In genomic region chr11:54058643-54059042, GRCm38 (mm10) we compare ENCODE assay signal across 9 mouse cellular contexts. TPM values are rescaled to one million over a fixed set of nuclear protein-coding genes. Genes with fewer than 3 reads are reported as not detected.
DNase-seq lines count a peak whose midpoint lies in the region; ATAC-seq and TF ChIP-seq lines count a peak whose summit lies in the region.
"Had no signal": no experiment of that assay in that cellular context is flagged by ENCODE, and none has a peak within 500 bp of the region (broad histone marks: within the 10 kb centered on the region; RNA-seq: fewer than 3 reads in every experiment).

No protein-coding gene starts in this region.

- H3K4me2 ChIP-seq in intestine, embryonic 14.5 days (ENCODE audit: low read length): no peak overlapping the region
- no peak overlapping the region for H3K4me2 ChIP-seq in intestine, postnatal 0 days (replicated peaks; ENCODE audit: low read depth)
- H3K4me2 ChIP-seq in forebrain, embryonic 16.5 days (ENCODE audit: low read length): no peak overlapping the region

- H3K9ac ChIP-seq in intestine, embryonic 14.5 days (ENCODE audit: low read length): no peak overlapping the region
- H3K9ac ChIP-seq in intestine, postnatal 0 days (ENCODE audit: low read depth, low read length): no peak overlapping the region
- H3K9ac ChIP-seq in forebrain, embryonic 16.5 days (replicated peaks; ENCODE audit: low read depth, low read length): peak overlapping the region; percentile 44

- no peak for TF ChIP-seq CTCF in intestine, postnatal 0 days (IDR thresholded peaks at IDR 0.05; ENCODE audit: low read depth)

- peaks cover 21% of the 10 kb centered on the region for H3K36me3 ChIP-seq in intestine, embryonic 14.5 days (ENCODE audit: control insufficient read depth, insufficient read depth, low read length)
- no peaks in the 10 kb centered on the region for H3K36me3 ChIP-seq in intestine, postnatal 0 days (ENCODE audit: control insufficient read depth, insufficient read depth)
- H3K36me3 ChIP-seq in forebrain, embryonic 16.5 days (ENCODE audit: control insufficient read depth, insufficient read depth): no peaks in the 10 kb centered on the region

- peak overlapping the region; percentile 62; the same call in 1 of the 2 replicates for H3K27ac ChIP-seq in intestine, embryonic 14.5 days (ENCODE audit: low read depth)
- H3K27ac ChIP-seq in intestine, postnatal 0 days (ENCODE audit: low read depth, low read length): no peak overlapping the region
- peak overlapping the region; percentile 94 for H3K27ac ChIP-seq in forebrain, embryonic 16.5 days (ENCODE audit: low read length)

- H3K4me3 ChIP-seq in intestine, embryonic 14.5 days (ENCODE audit: low read depth, low read length): no peak overlapping the region
- H3K4me3 ChIP-seq in intestine, postnatal 0 days (ENCODE audit: low read depth, low read length): no peak overlapping the region
- H3K4me3 ChIP-seq in forebrain, embryonic 16.5 days (replicated peaks; ENCODE audit: low read length): no peak overlapping the region
- H3K4me3 ChIP-seq: megakaryocyte, embryonic 14.5 days had no signal

- DNase-seq in intestine, embryonic 14.5 days (ENCODE audit: low spot score): no peak
- peak; percentile 72 for DNase-seq in cerebellum, adult 11-12 months
- peak; percentile 27 for DNase-seq in mesoderm, embryonic 11.5 days (ENCODE audit: low read depth, low spot score)
- no peak for DNase-seq in natural killer cell, adult 2 months (ENCODE audit: low spot score in 2 of 2)
- DNase-seq in thymus, adult 18-20 months: no peak

- no peaks in the 10 kb centered on the region for H3K9me3 ChIP-seq in intestine, embryonic 14.5 days (ENCODE audit: control insufficient read depth, low read length)
- H3K9me3 ChIP-seq in intestine, postnatal 0 days (ENCODE audit: control insufficient read depth): no peaks in the 10 kb centered on the region
- H3K9me3 ChIP-seq in forebrain, embryonic 16.5 days (ENCODE audit: control insufficient read depth, low read length): no peaks in the 10 kb centered on the region
- H3K9me3 ChIP-seq: megakaryocyte, embryonic 14.5 days had no signal

- no peaks in the 10 kb centered on the region for H3K27me3 ChIP-seq in intestine, embryonic 14.5 days (replicated peaks; ENCODE audit: control insufficient read depth, insufficient read depth, low read length)
- no peaks in the 10 kb centered on the region for H3K27me3 ChIP-seq in intestine, postnatal 0 days (replicated peaks; ENCODE audit: control insufficient read depth, insufficient read depth, low read length)
- no peaks in the 10 kb centered on the region for H3K27me3 ChIP-seq in forebrain, embryonic 16.5 days (replicated peaks; ENCODE audit: control insufficient read depth, insufficient read depth, low read length)

- ATAC-seq in intestine, embryonic 14.5 days (replicated peaks; ENCODE audit: low FRiP score, low TSS enrichment, low read depth): no peak
- no peak for ATAC-seq in intestine, postnatal 0 days
- peak; percentile 83 for ATAC-seq in forebrain, embryonic 16.5 days
- no peak for ATAC-seq in activated CD4-positive, CD25-positive, alpha-beta regulatory T cell, adult 4 months

- H3K4me1 ChIP-seq in intestine, embryonic 14.5 days (replicated peaks; ENCODE audit: control insufficient read depth, insufficient read depth, low read length): peaks cover 44% of the 10 kb centered on the region
- H3K4me1 ChIP-seq in intestine, postnatal 0 days (replicated peaks; ENCODE audit: control insufficient read depth, insufficient read depth, low read length): peaks cover 11% of the 10 kb centered on the region; the same call in 1 of the 2 replicates
- H3K4me1 ChIP-seq in forebrain, embryonic 16.5 days (replicated peaks; ENCODE audit: control insufficient read depth, insufficient read depth, low read length): peaks cover 44% of the 10 kb centered on the region
- H3K4me1 ChIP-seq: megakaryocyte, embryonic 14.5 days had no signal

- WGBS in intestine, embryonic 14.5 days: 24% methylated on average over 6 of the region's 6 CpGs
- WGBS in intestine, postnatal 0 days: 55% methylated on average over 6 of the region's 6 CpGs
- 3% methylated on average over 6 of the region's 6 CpGs for WGBS in forebrain, embryonic 16.5 days

RNA-seq across cellular contexts. Expression of gene Pdlim4, which starts 10.2 kb away (rescaled TPM):
- polyA plus RNA-seq in intestine, embryonic 14.5 days (2014; fragmentation: Nextera tagmentation; extraction: Ambion mirVana): 48.2 and 59.5 TPM in 2 replicates
- 21.0 and 22.6 TPM in 2 replicates for polyA plus RNA-seq in intestine, postnatal 0 days (2015; fragmentation: Nextera tagmentation; extraction: Ambion mirVana)
- polyA plus RNA-seq in forebrain, embryonic 16.5 days (2015; fragmentation: Nextera tagmentation; extraction: Ambion mirVana): 45.3 and 49.5 TPM in 2 replicates
- polyA plus RNA-seq in activated CD4-positive, CD25-positive, alpha-beta regulatory T cell, adult 4 months (2017; shearing (Covaris generic)): 1 to 10 TPM in 1 of 2 experiments, under 1 TPM in 1; 0.57 to 1.3 TPM

RNA-seq across cellular contexts. Expression of gene Slc22a4, which starts 30.8 kb away (rescaled TPM):
- 0.18 and 0.51 TPM in 2 replicates for polyA plus RNA-seq in intestine, embryonic 14.5 days (2014; fragmentation: Nextera tagmentation; extraction: Ambion mirVana)
- polyA plus RNA-seq in intestine, postnatal 0 days (2015; fragmentation: Nextera tagmentation; extraction: Ambion mirVana): 1.2 and 1.3 TPM in 2 replicates
- 0.87 and 2.2 TPM in 2 replicates for polyA plus RNA-seq in forebrain, embryonic 16.5 days (2015; fragmentation: Nextera tagmentation; extraction: Ambion mirVana)
- polyA plus RNA-seq in activated CD4-positive, CD25-positive, alpha-beta regulatory T cell, adult 4 months (2017; shearing (Covaris generic)): under 1 TPM in 1 of 2 experiments, not detected in 1; 0.20 TPM

RNA-seq across cellular contexts. Expression of gene P4ha2, which starts 41.3 kb away (rescaled TPM):
- polyA plus RNA-seq in intestine, embryonic 14.5 days (2014; fragmentation: Nextera tagmentation; extraction: Ambion mirVana): 38.7 and 44.4 TPM in 2 replicates
- polyA plus RNA-seq in intestine, postnatal 0 days (2015; fragmentation: Nextera tagmentation; extraction: Ambion mirVana): 6.9 and 8.3 TPM in 2 replicates
- 6.8 and 8.6 TPM in 2 replicates for polyA plus RNA-seq in forebrain, embryonic 16.5 days (2015; fragmentation: Nextera tagmentation; extraction: Ambion mirVana)
- polyA plus RNA-seq in activated CD4-positive, CD25-positive, alpha-beta regulatory T cell, adult 4 months (2017; shearing (Covaris generic)): not detected

Comparison
In these comparisons a context has a peak if more than half of its experiments do, and no peak if none do; other contexts are left out.
1. DNase-seq: peak in cerebellum, adult 11-12 months (single experiment) and mesoderm, embryonic 11.5 days (single experiment); none in intestine, embryonic 14.5 days (single experiment), natural killer cell, adult 2 months (0 of 2) and thymus, adult 18-20 months (0 of 2).